Mouse (Mus musculus) heart, embryonic 13.5 days (tissue): ENCODE measurements around the gene Slc20a1. TPM values are rescaled to one million over a fixed set of nuclear protein-coding genes. Genes with fewer than 3 reads are reported as not detected.

Experiments
- ATAC-seq: fragments of 200-750 bp; cut with Nextera tagmentation; 2 replicates; pipeline ENCODE4 v1.8.0; 2017; ENCODE audit warnings: moderate TSS enrichment; ENCODE audit not compliant: insufficient number of reproducible peaks, low FRiP score, low TSS enrichment; ENCODE audit errors: extremely low read depth
- H3K27ac ChIP-seq: fragments of 300-500 bp; sonication (generic); replicated peaks from 2 replicates; pipeline ENCODE4 v1.5.1; 2015; ENCODE audit warnings: moderate library complexity, mild to moderate bottlenecking, inconsistent platforms
- H3K27me3 ChIP-seq: fragments of 300-500 bp; sonication (generic); replicated peaks from 2 replicates; pipeline ENCODE4 v1.6.1; 2015; ENCODE audit warnings: mild to moderate bottlenecking, inconsistent platforms
- H3K36me3 ChIP-seq: fragments of 300-500 bp; sonication (generic); 2 replicates; pipeline ENCODE4 v1.6.1; 2015; ENCODE audit warnings: mild to moderate bottlenecking, inconsistent platforms
- H3K4me1 ChIP-seq: fragments of 300-500 bp; sonication (generic); 2 replicates; pipeline ENCODE4 v1.6.1; 2015; ENCODE audit warnings: inconsistent platforms
- H3K4me2 ChIP-seq: fragments of 300-500 bp; sonication (generic); 2 replicates; pipeline ENCODE4 v1.6.1; 2015; ENCODE audit warnings: inconsistent platforms, mild to moderate bottlenecking, moderate library complexity
- H3K4me3 ChIP-seq: fragments of 300-500 bp; sonication (generic); 2 replicates; pipeline ENCODE4 v1.5.1; 2015; ENCODE audit warnings: moderate library complexity, mild to moderate bottlenecking, inconsistent platforms
- H3K9ac ChIP-seq: fragments of 300-500 bp; sonication (generic); 2 replicates; pipeline ENCODE4 v1.6.1; 2015; ENCODE audit warnings: inconsistent platforms, mild to moderate bottlenecking, moderate library complexity
- H3K9me3 ChIP-seq: fragments of 300-500 bp; sonication (generic); 2 replicates; pipeline ENCODE4 v1.6.1; 2016; ENCODE audit warnings: inconsistent platforms
- WGBS: fragments of 180-500 bp; shearing (Covaris S2); methylation state at CpG from one replicate; pipeline ENCODE4 v1.1.7; 2015; ENCODE audit warnings: mixed read lengths; 5-methylcytosine and 5-hydroxymethylcytosine counted together
- polyA plus RNA-seq: library from polyadenylated mRNA; unstranded; fragments of >200 nt; fragmentation: Nextera tagmentation; extraction: Ambion mirVana; gene quantifications from 2 replicates; pipeline ENCODE4 v1.2.1, GENCODE M21; 2015

Slc20a1 gene
- 24.9 and 29.9 TPM in 2 replicates for polyA plus RNA-seq

DNA sequence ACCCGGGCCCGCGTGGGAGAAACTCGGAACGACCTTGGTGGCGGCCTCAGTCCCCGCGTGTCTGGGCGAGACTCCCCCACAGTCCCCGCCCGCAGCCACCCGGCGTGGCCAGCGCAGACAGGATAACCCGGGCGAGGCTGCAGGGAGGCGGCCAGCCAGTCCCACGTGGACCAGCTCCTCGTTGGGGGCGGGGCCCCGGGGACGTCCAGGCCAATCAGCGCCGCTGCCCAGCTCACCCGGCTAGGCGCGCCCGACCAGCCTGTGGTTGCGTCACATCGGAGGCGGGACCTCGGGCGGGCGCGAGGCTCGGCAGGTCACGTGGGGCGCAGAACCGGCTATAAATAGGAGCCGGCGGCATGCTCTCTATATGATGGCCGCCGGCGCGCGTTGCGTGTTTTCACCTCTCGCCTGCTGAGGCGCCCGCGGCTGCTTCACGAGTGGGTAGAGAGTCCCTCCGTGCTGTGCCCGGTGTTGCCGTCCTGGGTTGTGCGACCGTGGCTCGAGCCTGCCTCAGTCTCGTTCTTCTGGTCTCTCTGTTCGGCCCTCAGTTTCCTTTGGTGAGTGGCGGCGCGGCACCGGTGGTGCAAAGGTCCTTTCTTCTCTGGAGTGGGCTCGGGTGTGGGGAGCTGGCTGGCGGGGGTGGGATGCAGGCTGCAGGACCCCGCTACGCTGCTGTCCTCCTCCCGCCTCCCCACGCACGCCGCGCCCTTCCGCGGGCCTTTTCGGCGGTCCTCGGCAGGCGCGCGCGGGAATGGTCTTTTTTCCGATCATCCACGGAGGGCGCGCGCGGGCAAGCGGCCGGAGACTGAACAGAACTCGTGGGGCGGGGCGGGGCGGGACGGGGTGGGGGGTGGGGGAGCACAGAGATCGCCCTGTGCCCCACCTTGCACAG lies at the start of gene Slc20a1:
TSS of gene Slc20a1 (plus strand) at position 329 of the 892 bp plus-strand sequence.
- Histone ChIP-seq H3K27me3 (no peaks in the 10 kb centered on the region), H3K4me3 (peak within 1 kb of the TSS; percentile 86), H3K9me3 (no peaks in the 10 kb centered on the region), H3K36me3 (peaks cover 40% of the 10 kb centered on the region), H3K9ac (peak within 1 kb of the TSS; percentile 94), H3K27ac (peak within 1 kb of the TSS; percentile 91), H3K4me2 (peak within 1 kb of the TSS; percentile 77), H3K4me1 (peaks cover 41% of the 10 kb centered on the region)
- under 1% methylated on average over 89 of the region's 96 CpGs for WGBS
- peak; percentile 99 for ATAC-seq

DNA sequence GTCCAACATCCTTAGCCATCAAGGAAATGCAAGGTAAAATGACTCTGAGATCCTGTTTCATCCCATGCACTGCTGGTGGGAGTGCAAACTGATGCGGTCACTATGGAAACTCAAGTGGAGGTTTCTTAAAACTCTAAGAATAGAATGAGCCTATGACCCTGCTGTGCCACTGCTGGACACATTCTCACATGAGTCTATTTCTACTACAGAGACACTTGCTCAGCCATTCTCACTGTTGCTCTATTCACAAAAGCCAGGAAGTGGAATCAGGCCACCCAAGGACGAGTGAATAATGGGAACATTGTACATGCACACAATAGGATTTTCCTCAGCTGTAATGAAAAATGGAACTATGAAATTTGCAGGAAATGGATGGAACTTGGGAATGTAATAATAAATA lies 49.7 kb upstream of the Slc20a1 start:
- Histone ChIP-seq H3K27ac (no peak overlapping the region), H3K36me3 (no peaks in the 10 kb centered on the region), H3K4me2 (no peak overlapping the region), H3K4me3 (no peak overlapping the region), H3K9ac (no peak overlapping the region), H3K9me3 (no peaks in the 10 kb centered on the region), H3K4me1 (no peaks in the 10 kb centered on the region), H3K27me3 (no peaks in the 10 kb centered on the region)
- ATAC-seq, result no peak
- WGBS, result 56% methylated on average over 2 of the region's 2 CpGs

DNA sequence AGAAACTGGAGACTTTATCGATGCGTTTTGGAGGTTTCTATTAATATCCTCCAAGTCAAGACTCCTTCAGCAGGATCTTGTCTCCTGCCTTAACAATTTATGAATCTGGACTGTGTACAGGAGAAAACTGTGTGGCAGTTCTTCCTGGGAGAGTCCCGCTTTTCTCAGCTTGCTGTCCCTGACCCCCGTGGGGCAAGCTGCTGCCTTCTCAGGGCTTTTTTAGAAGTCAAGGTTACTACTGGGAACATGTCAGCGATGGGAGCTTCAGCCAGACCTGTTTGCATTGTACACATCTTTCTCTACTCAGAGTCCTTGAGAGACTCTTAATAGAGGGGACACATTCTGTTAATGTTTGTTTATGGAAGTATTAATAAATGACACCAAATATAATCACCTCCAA lies 48.2 kb upstream of the Slc20a1 start:
- Histone ChIP-seq H3K4me3 (no peak overlapping the region), H3K27ac (no peak overlapping the region), H3K36me3 (no peaks in the 10 kb centered on the region), H3K4me1 (no peaks in the 10 kb centered on the region), H3K9ac (no peak overlapping the region), H3K9me3 (no peaks in the 10 kb centered on the region), H3K27me3 (no peaks in the 10 kb centered on the region), H3K4me2 (no peak overlapping the region)
- ATAC-seq, result no peak
- 75% methylated on average over 5 of the region's 5 CpGs for WGBS

DNA sequence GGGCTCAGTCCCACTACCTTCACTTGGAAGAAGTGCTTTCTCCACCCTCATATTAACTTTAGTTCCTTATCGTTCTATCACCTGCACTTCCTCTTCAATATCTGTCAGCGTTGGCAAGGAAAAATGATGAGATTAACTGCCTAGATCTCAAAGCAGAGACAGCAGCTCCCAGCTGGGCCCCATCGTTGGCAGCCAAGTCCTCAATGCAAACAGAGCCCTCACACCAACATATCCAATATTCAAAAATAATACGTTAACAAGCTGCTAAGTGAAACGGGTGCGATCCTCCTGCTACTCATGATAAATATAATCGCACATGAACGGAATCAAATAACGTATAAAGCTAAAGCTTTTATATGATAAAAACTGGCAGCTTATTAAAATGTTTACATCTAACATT lies 47.5 kb upstream of the Slc20a1 start:
- no peak overlapping the region for H3K27ac ChIP-seq

DNA sequence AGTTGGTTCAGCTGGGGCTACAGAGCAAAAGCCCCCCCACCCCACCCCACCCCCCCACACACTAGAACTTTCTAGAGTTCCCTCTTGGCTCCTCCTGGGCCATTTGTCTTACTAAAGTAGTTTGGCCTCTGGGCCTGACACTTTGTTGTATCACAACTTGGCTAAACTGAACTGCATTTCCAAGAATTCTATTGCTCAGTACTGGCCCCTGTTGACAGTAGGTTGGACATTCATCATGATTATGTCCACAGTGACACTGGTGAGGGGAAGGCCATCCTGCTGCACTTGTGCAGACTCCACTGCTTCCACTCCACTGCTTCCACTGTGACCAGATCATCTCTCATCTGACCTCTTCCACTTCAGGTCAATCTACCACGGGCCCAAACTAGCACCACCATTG lies 45.8 kb upstream of the Slc20a1 start:
- Histone ChIP-seq H3K36me3 (no peaks in the 10 kb centered on the region), H3K4me3 (no peak overlapping the region), H3K27me3 (no peaks in the 10 kb centered on the region), H3K9me3 (no peaks in the 10 kb centered on the region), H3K27ac (no peak overlapping the region), H3K4me2 (no peak overlapping the region), H3K9ac (no peak overlapping the region), H3K4me1 (no peaks in the 10 kb centered on the region)
- 55% methylated on average over 1 of the region's 1 CpGs for WGBS
- ATAC-seq, result no peak

More for the DNA sequence above, 47.5 kb upstream of the Slc20a1 start:
- no peaks in the 10 kb centered on the region for H3K9me3 ChIP-seq
- H3K9ac ChIP-seq, result no peak overlapping the region
- no peaks in the 10 kb centered on the region for H3K36me3 ChIP-seq
- 80% methylated on average over 9 of the region's 9 CpGs for WGBS
- no peaks in the 10 kb centered on the region for H3K27me3 ChIP-seq
- no peak for ATAC-seq
- H3K4me2 ChIP-seq, result no peak overlapping the region
- H3K4me1 ChIP-seq, result no peaks in the 10 kb centered on the region
- H3K4me3 ChIP-seq, result no peak overlapping the region

DNA sequence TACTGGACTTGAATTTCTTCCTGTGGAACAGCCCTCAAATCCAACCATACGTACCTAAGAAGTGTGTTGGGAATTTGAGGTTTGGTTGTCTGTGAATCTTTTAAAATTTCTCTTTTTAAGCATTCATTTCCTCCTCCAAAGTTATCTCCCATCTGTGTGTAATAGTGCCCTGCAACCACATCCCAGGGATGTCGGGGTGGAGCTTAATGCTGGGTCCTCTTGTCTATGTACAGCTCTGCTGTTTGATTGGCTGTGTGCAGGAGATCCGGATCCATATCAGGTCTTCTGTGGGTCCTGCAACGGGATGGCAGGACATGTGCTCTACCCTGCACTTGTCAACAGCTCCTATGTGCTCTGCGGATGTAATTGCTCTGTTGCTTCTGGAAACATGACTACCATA lies 33.7 kb upstream of the Slc20a1 start:
- H3K27ac ChIP-seq, result no peak overlapping the region

DNA sequence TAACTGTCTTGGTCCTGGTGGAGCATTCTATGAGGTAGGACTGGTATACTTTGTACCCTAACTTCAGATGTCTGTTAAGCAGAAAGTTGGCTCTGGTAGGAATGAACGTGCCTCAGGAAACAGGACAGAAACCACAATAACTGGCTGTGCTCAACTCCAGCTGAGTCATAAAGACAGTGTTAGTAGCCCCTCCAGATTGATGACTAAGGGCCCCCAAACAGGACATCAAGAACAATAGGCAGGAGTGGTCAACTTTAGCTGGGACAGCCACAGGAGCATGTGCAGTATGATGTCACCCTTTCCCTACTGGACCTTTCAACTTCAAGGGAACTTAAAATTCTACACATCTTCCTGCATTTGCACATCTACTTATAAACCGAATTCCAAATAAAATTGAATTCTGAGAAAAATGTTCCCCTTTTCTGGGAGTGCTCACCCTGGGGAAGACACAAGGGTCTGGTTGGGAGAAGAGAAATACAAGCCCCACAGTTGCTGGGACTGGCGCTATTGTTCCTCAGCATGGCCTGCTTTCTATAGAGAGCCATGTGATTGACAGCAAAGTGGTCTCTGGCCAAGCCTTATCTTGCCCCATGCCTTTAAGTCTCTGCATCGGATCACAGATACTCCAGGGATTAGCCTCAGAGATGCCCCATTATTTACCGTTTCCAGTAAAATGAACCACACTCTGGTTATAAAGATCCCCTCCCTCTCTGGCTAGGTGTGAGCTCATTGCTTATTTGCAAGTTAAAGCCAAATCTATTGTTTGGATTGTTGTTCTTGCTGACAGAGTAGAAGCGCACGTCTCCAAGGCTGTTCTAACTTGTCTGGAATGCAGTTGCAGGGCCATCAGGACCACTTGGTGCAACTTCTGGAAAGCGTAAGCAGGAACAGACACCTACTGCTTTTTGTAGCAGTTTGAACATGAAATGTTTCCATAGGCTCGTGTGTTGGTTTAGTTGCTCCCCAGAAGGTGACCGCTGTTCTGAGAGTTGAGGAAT lies 31.8 kb upstream of the Slc20a1 start:
- H3K4me3 ChIP-seq, result no peak overlapping the region
- H3K9me3 ChIP-seq, result peaks cover 8% of the 10 kb centered on the region; the same call in 1 of the 2 replicates
- H3K36me3 ChIP-seq, result no peaks in the 10 kb centered on the region
- peak overlapping the region; percentile 53 for H3K27ac ChIP-seq
- no peak for ATAC-seq
- no peaks in the 10 kb centered on the region for H3K27me3 ChIP-seq
- no peak overlapping the region for H3K4me2 ChIP-seq
- H3K9ac ChIP-seq, result no peak overlapping the region
- 42% methylated on average over 10 of the region's 10 CpGs for WGBS
- peaks cover 13% of the 10 kb centered on the region for H3K4me1 ChIP-seq

More for the DNA sequence above, 33.7 kb upstream of the Slc20a1 start:
- no peak for ATAC-seq
- peaks cover 8% of the 10 kb centered on the region; the same call in 1 of the 2 replicates for H3K9me3 ChIP-seq
- WGBS, result 63% methylated on average over 5 of the region's 5 CpGs
- no peaks in the 10 kb centered on the region for H3K27me3 ChIP-seq
- H3K9ac ChIP-seq, result no peak overlapping the region
- peaks cover 13% of the 10 kb centered on the region for H3K4me1 ChIP-seq
- H3K4me3 ChIP-seq, result no peak overlapping the region
- H3K36me3 ChIP-seq, result no peaks in the 10 kb centered on the region
- no peak overlapping the region for H3K4me2 ChIP-seq

DNA sequence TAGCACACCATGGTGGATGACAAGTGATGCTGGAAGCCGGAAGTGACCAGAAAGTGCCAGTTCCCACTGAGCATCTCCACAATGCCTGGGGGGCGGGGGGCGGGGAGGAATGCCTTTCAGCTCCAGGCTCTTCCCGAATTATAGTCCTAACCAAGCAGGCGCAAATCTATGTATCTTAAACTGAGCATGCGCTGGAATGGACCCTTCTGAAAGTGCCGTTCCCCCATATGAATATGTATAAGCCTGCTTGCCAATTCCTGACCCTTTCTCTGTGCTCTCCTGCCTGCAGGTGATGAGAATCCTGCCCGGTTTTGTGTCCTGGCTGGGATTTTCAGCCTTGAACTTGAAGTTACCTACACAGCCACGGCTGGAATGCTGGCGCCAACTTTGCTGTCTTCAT lies 25.2 kb upstream of the Slc20a1 start:
- Histone ChIP-seq H3K9me3 (peaks cover 1% of the 10 kb centered on the region; the same call in 1 of the 2 replicates), H3K27me3 (no peaks in the 10 kb centered on the region), H3K4me2 (peak overlapping the region; percentile 40), H3K27ac (no peak overlapping the region), H3K36me3 (no peaks in the 10 kb centered on the region), H3K9ac (0 out of 2 replicates have a peak overlapping the region, but pooled peaks have one; percentile 37), H3K4me3 (no peak overlapping the region), H3K4me1 (0 out of 2 replicates have a peak, but pooled peaks cover 3% of the 10 kb centered on the region)
- ATAC-seq, result no peak
- WGBS, result 41% methylated on average over 10 of the region's 10 CpGs

DNA sequence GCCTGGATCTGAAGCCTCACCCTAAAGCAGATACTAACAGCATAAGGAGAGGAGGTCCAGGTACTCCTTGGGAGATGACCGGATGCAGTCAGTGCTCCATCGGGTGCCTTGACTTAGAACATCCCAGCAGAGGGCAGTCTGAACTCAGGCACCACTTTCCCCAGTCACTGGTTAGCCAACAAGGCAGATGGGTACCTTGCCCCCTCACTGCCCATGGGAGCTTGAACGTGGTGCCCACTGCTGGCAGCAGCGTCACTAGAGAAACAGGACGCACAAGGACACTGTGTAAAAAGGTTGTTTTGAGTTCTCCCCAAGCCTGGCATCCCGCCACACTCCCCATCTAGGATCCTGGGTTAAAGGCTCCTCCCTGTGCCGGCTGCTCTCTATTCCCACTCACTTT lies 24.1 kb upstream of the Slc20a1 start:
- Histone ChIP-seq H3K4me3 (no peak overlapping the region), H3K27ac (no peak overlapping the region), H3K27me3 (no peaks in the 10 kb centered on the region), H3K9ac (no peak overlapping the region), H3K9me3 (no peaks in the 10 kb centered on the region), H3K4me2 (0 out of 2 replicates have a peak overlapping the region, but pooled peaks have one; percentile 16), H3K4me1 (0 out of 2 replicates have a peak, but pooled peaks cover 3% of the 10 kb centered on the region), H3K36me3 (no peaks in the 10 kb centered on the region)
- no peak for ATAC-seq
- WGBS, result 34% methylated on average over 7 of the region's 7 CpGs

DNA sequence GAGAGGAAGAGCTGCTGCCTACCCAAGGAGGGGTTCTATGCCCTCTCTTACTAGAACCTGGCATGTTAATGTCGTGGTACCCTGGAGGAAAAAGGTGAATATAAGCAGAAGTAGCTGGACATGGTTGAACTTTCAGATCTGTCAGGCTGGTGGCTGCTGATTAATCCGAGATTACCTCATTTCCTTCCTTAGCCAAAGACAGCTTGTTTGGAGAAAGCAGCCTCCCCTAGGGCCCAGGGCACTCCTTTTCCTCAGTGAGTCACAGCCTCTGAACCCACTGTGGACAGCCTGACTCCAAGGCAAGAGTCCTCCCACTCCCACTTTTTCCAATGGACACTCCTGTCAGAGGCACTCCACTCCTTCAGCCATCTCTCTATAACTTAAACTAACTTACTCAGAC lies 22.9 kb upstream of the Slc20a1 start:
- ATAC-seq, result no peak
- no peaks in the 10 kb centered on the region for H3K36me3 ChIP-seq
- no peaks in the 10 kb centered on the region for H3K27me3 ChIP-seq
- H3K4me3 ChIP-seq, result no peak overlapping the region
- no peak overlapping the region for H3K9ac ChIP-seq
- 0 out of 2 replicates have a peak, but pooled peaks cover 3% of the 10 kb centered on the region for H3K4me1 ChIP-seq
- WGBS, result 37% methylated on average over 2 of the region's 2 CpGs
- no peaks in the 10 kb centered on the region for H3K9me3 ChIP-seq
- H3K27ac ChIP-seq, result no peak overlapping the region
- H3K4me2 ChIP-seq, result no peak overlapping the region
